Mouse (Mus musculus) MEL (cell line): ENCODE measurements around the gene Ankrd40. TPM values are rescaled to one million over a fixed set of nuclear protein-coding genes. Genes with fewer than 3 reads are reported as not detected.

Experiments used
- DNase-seq: peaks from one replicate; pipeline ENCODE4 v3.0.0; 2011; ENCODE audit warnings: low read depth, low spot score
- H3K27ac ChIP-seq: 2 replicates; pipeline ENCODE4 v1.5.1; 2012; ENCODE audit warnings: low read depth, mild to moderate bottlenecking, control low read depth, low read length, moderate library complexity; ENCODE audit not compliant: control insufficient read depth
- H3K27me3 ChIP-seq, 2 experiments: fragments of 150-350 bp in 1 of 2; sonication (generic) in 1 of 2; 2 replicates each; pipeline ENCODE4 v1.6.1; 2012; ENCODE audit warnings: low read length in 2 of 2, mild to moderate bottlenecking in 2 of 2, improper control_type of control experiment in 1 of 2, moderate library complexity in 1 of 2; ENCODE audit not compliant: insufficient read depth in 2 of 2, control insufficient read depth in 1 of 2
- H3K36me3 ChIP-seq, 2 experiments: 2 replicates each; pipeline ENCODE4 v1.6.1; 2012 to 2014; ENCODE audit warnings: low read length in 2 of 2, improper control_type of control experiment in 1 of 2, inconsistent platforms in 1 of 2, mild to moderate bottlenecking in 1 of 2; ENCODE audit not compliant: insufficient read depth in 2 of 2, control insufficient read depth in 1 of 2
- H3K4me1 ChIP-seq, 2 experiments: fragments of 150-350 bp in 1 of 2; sonication (generic) in 1 of 2; 2 replicates each; pipeline ENCODE4 v1.6.1; 2012; ENCODE audit warnings: low read length in 2 of 2, improper control_type of control experiment in 1 of 2, mild to moderate bottlenecking in 1 of 2; ENCODE audit not compliant: insufficient read depth in 2 of 2, control insufficient read depth in 1 of 2
- H3K4me3 ChIP-seq, 2 experiments: fragments of 150-350 bp in 1 of 2; sonication (generic) in 1 of 2; 2 replicates each; pipeline ENCODE4 v1.5.1; 2012; ENCODE audit warnings: low read depth in 2 of 2, low read length in 2 of 2, mild to moderate bottlenecking in 2 of 2, moderate library complexity in 2 of 2, control low read depth in 1 of 2, improper control_type of control experiment in 1 of 2; ENCODE audit not compliant: control insufficient read depth in 1 of 2, insufficient read depth in 1 of 2
- H3K79me2 ChIP-seq: 2 replicates; pipeline ENCODE4 v1.6.1; 2012; ENCODE audit warnings: mild to moderate bottlenecking, low read length, moderate library complexity; ENCODE audit not compliant: control insufficient read depth, poor library complexity, insufficient read depth
- H3K9ac ChIP-seq: 2 replicates; pipeline ENCODE4 v1.6.1; 2012; ENCODE audit warnings: low read depth, mild to moderate bottlenecking, control low read depth, low read length, moderate library complexity; ENCODE audit not compliant: control insufficient read depth, poor library complexity, severe bottlenecking
- H3K9me3 ChIP-seq: fragments of 150-350 bp; sonication (generic); replicated peaks from 2 replicates; pipeline ENCODE4 v1.6.1; 2012; ENCODE audit warnings: mild to moderate bottlenecking, low read length, improper control_type of control experiment, moderate library complexity; ENCODE audit not compliant: insufficient read depth
- BHLHE40 ChIP-seq: IDR thresholded peaks from 2 replicates; pipeline ENCODE4 v1.6.1; 2012; ENCODE audit warnings: low read depth, mild to moderate bottlenecking, inconsistent platforms, low read length, improper control_type of control experiment, borderline replicate concordance
- CHD1 ChIP-seq: IDR thresholded peaks from 2 replicates; pipeline ENCODE4 v1.6.1; 2012; ENCODE audit warnings: low read depth, mild to moderate bottlenecking, inconsistent platforms, low read length, improper control_type of control experiment
- E2F4 ChIP-seq: IDR thresholded peaks from 2 replicates; pipeline ENCODE4 v1.6.1; 2011; ENCODE audit warnings: low read depth, low read length, improper control_type of control experiment, borderline replicate concordance
- EP300 ChIP-seq, 2 experiments: IDR thresholded peaks; 2 replicates each; pipeline ENCODE4 v1.6.1; 2011; ENCODE audit warnings: improper control_type of control experiment in 2 of 2, low read length in 2 of 2, low read depth in 1 of 2, mild to moderate bottlenecking in 1 of 2
- ETS1 ChIP-seq: IDR thresholded peaks from 2 replicates; pipeline ENCODE4 v1.6.1; 2012; ENCODE audit warnings: low read depth, mild to moderate bottlenecking, inconsistent platforms, low read length, improper control_type of control experiment, moderate library complexity
- GABPA ChIP-seq: IDR thresholded peaks from 2 replicates; pipeline ENCODE4 v1.6.1; 2012; ENCODE audit warnings: low read depth, mild to moderate bottlenecking, inconsistent platforms, low read length, improper control_type of control experiment, moderate library complexity
- GATA1 ChIP-seq: IDR thresholded peaks from 2 replicates; pipeline ENCODE4 v1.6.1; 2011; ENCODE audit warnings: low read depth, low read length, improper control_type of control experiment
- HCFC1 ChIP-seq: IDR thresholded peaks from 2 replicates; pipeline ENCODE4 v1.6.1; 2012; ENCODE audit warnings: low read depth, mild to moderate bottlenecking, inconsistent platforms, low read length, improper control_type of control experiment, moderate library complexity
- JUND ChIP-seq: IDR thresholded peaks from 2 replicates; pipeline ENCODE4 v1.6.1; 2011; ENCODE audit warnings: low read depth, mild to moderate bottlenecking, improper control_type of control experiment, low read length
- KAT2A ChIP-seq: conservative IDR thresholded peaks from 2 replicates; pipeline ENCODE4 v1.6.1; 2012; ENCODE audit warnings: low read depth, low read length, improper control_type of control experiment, inconsistent platforms
- MAFK ChIP-seq: IDR thresholded peaks from 2 replicates; pipeline ENCODE4 v1.6.1; 2011; ENCODE audit warnings: low read depth, mild to moderate bottlenecking, low read length, improper control_type of control experiment, borderline replicate concordance
- MXI1 ChIP-seq: IDR thresholded peaks from 2 replicates; pipeline ENCODE4 v1.6.1; 2011; ENCODE audit warnings: mild to moderate bottlenecking, low read depth, low read length, improper control_type of control experiment
- MYC ChIP-seq: IDR thresholded peaks from 2 replicates; pipeline ENCODE4 v1.6.1; 2011; ENCODE audit warnings: low read depth, mild to moderate bottlenecking, low read length, improper control_type of control experiment, moderate library complexity
- POLR2A ChIP-seq, 2 experiments: IDR thresholded peaks; 2 replicates each; pipeline ENCODE4 v1.6.1; 2011 to 2012; ENCODE audit warnings: low read length in 2 of 2, mild to moderate bottlenecking in 2 of 2, control low read depth in 1 of 2, improper control_type of control experiment in 1 of 2, low read depth in 1 of 2, moderate library complexity in 1 of 2; ENCODE audit not compliant: control insufficient read depth in 1 of 2, insufficient read depth in 1 of 2, poor library complexity in 1 of 2
- POLR2AphosphoS2 ChIP-seq: IDR thresholded peaks from 2 replicates; pipeline ENCODE4 v1.6.1; 2011; ENCODE audit warnings: low read length, improper control_type of control experiment
- POLR2AphosphoS5 ChIP-seq: IDR thresholded peaks from 2 replicates; pipeline ENCODE4 v1.6.1; 2012; ENCODE audit warnings: low read depth, borderline replicate concordance, mild to moderate bottlenecking, inconsistent platforms, low read length, moderate library complexity, mixed read lengths
- RAD21 ChIP-seq: IDR thresholded peaks from 2 replicates; pipeline ENCODE4 v1.6.1; 2011; ENCODE audit warnings: mild to moderate bottlenecking, low read depth, low read length, improper control_type of control experiment
- TAL1 ChIP-seq: IDR thresholded peaks from 2 replicates; pipeline ENCODE4 v1.6.1; 2012; ENCODE audit warnings: mild to moderate bottlenecking, inconsistent platforms, low read length, moderate library complexity, mixed read lengths
- TBP ChIP-seq: IDR thresholded peaks from 2 replicates; pipeline ENCODE4 v1.8.0; 2011; ENCODE audit warnings: low read depth, low read length, improper control_type of control experiment
- USF1 ChIP-seq: IDR thresholded peaks from 2 replicates; pipeline ENCODE4 v1.6.1; 2014; ENCODE audit warnings: low read depth, mild to moderate bottlenecking, inconsistent platforms, low read length, improper control_type of control experiment, moderate library complexity
- ZKSCAN1 ChIP-seq: IDR thresholded peaks from 2 replicates; pipeline ENCODE4 v1.6.1; 2012; ENCODE audit warnings: low read depth, mild to moderate bottlenecking, inconsistent platforms, low read length, improper control_type of control experiment, moderate library complexity
- ZMIZ1 ChIP-seq: IDR thresholded peaks from 2 replicates; pipeline ENCODE4 v1.6.1; 2012; ENCODE audit warnings: low read depth, mild to moderate bottlenecking, inconsistent platforms, low read length, improper control_type of control experiment, moderate library complexity
- ZNF384 ChIP-seq: IDR thresholded peaks from 2 replicates; pipeline ENCODE4 v1.6.1; 2012; ENCODE audit warnings: low read depth, mild to moderate bottlenecking, inconsistent platforms, low read length, improper control_type of control experiment
- polyA plus RNA-seq, 2 experiments: library from polyadenylated mRNA; stranded (reverse) in 1 of 2; unstranded in 1 of 2; fragments of >175 nt in 1 of 2; fragments of >200 nt in 1 of 2; gene quantifications; 2 replicates each; pipeline versions ENCODE4 v1.2.1 to v1.2.4; 2012; ENCODE audit warnings: low replicate concordance in 2 of 2, low read depth in 1 of 2; ENCODE audit not compliant: insufficient read length in 2 of 2, insufficient read depth in 1 of 2, missing spikeins in 1 of 2
- total RNA-seq: library from RNA; depleted of rRNA; stranded (reverse); fragments of 300-350 nt; gene quantifications from 2 replicates; pipeline ENCODE4 v1.2.3, GENCODE M21; 2012

Gene Ankrd40
- total and polyA plus RNA-seq, 3 experiments: 37.1 to 60.0 TPM; not detected in 1

- no peak overlapping the region for H3K27ac ChIP-seq
- H3K4me1 ChIP-seq: no peaks in the 10 kb centered on the region
- peaks cover 0 to 97% of the 10 kb centered on the region in 2 experiments; a peak in 3 of 4 replicates for H3K36me3 ChIP-seq
- H3K27me3 ChIP-seq: no peaks in the 10 kb centered on the region
- H3K9ac ChIP-seq: no peak overlapping the region
- no peak for DNase-seq
- H3K9me3 ChIP-seq: no peaks in the 10 kb centered on the region
- TF ChIP-seq MAFK (no peak), ZNF384 (0 out of 2 replicates have a peak, but pooled peaks have one; percentile 7)
- H3K79me2 ChIP-seq: no peaks in the 10 kb centered on the region
- H3K4me3 ChIP-seq: no peak overlapping the region
These were observed 32.6 kb upstream of the Ankrd40 start for GRCm38 (mm10) chr11:94294996-94295845.

- Histone ChIP-seq H3K27me3 (no peaks in the 10 kb centered on the region), H3K36me3 (peaks cover 56 to 68% of the 10 kb centered on the region in 2 experiments), H3K79me2 (peaks cover 83% of the 10 kb centered on the region), H3K4me1 (peaks cover 31 to 43% of the 10 kb centered on the region in 2 experiments), H3K27ac (no peak overlapping the region), H3K9ac (no peak overlapping the region), H3K4me3 (no peak overlapping the region), H3K9me3 (no peaks in the 10 kb centered on the region)
- no peak for DNase-seq
- TF ChIP-seq ETS1 (no peak), POLR2A (IDR thresholded peaks at IDR 0.05; ENCODE audit: control insufficient read depth in 1 of 2, insufficient read depth in 1 of 2, low read depth in 1 of 2, low read length in 2 of 2, poor library complexity in 1 of 2) (peak in 1 of 2 experiments; percentile 15; a peak in 1 of 4 replicates)
These were observed 15.1 kb upstream of the Ankrd40 start for GRCm38 (mm10) chr11:94312733-94313132.

GRCm38 (mm10) chr11:94314098-94314652, 13.6 kb upstream of the Ankrd40 start:
- Histone ChIP-seq H3K27ac (no peak overlapping the region), H3K27me3 (no peaks in the 10 kb centered on the region), H3K4me3 (no peak overlapping the region), H3K36me3 (peaks cover 50 to 75% of the 10 kb centered on the region in 2 experiments), H3K4me1 (peaks cover 40 to 54% of the 10 kb centered on the region in 2 experiments), H3K9ac (no peak overlapping the region; the same call in 1 of the 2 replicates), H3K9me3 (no peaks in the 10 kb centered on the region), H3K79me2 (peaks cover 93% of the 10 kb centered on the region)
- DNase-seq: peak; percentile 37
- 0 out of 2 replicates have a peak, but pooled peaks have one; percentile 39 for TF ChIP-seq HCFC1
- no peak for TF ChIP-seq TAL1
- peak; percentile 86 for TF ChIP-seq ZNF384
- no peak for TF ChIP-seq TBP
- 0 out of 2 replicates have a peak, but pooled peaks have one; percentile 34 for TF ChIP-seq MXI1
- TF ChIP-seq JUND: no peak
- no peak for TF ChIP-seq ZMIZ1
- TF ChIP-seq ETS1: peak; percentile 8; the same call in 1 of the 2 replicates
- no peak for TF ChIP-seq E2F4
- TF ChIP-seq MYC: no peak
- TF ChIP-seq POLR2AphosphoS2: no peak
- peak in 1 of 2 experiments; percentile 13; a peak in 3 of 4 replicates for TF ChIP-seq EP300 (IDR thresholded peaks at IDR 0.05; ENCODE audit: low read depth in 1 of 2, low read length in 2 of 2)
- TF ChIP-seq USF1: no peak
- TF ChIP-seq GATA1: peak; percentile 70
- no peak for TF ChIP-seq ZKSCAN1
- no peak for TF ChIP-seq KAT2A
- TF ChIP-seq BHLHE40: no peak
- TF ChIP-seq CHD1: peak; percentile 86; the same call in 1 of the 2 replicates
- TF ChIP-seq POLR2AphosphoS5: no peak
- no peak for TF ChIP-seq RAD21
- no peak for TF ChIP-seq GABPA
